Mouse (Mus musculus) neutrophil, adult 83 days (primary cell): Measurements from ENCODE around the gene Gdf15. TPM values are rescaled to one million over a fixed set of nuclear protein-coding genes. Genes with fewer than 3 reads are reported as not detected.

Source experiments
- total RNA-seq, 2 experiments: library from RNA; stranded (reverse); gene quantifications; one replicate each; pipeline ENCODE4 v1.2.4; 2023

Gdf15 gene
- under 1 TPM; 0.49 to 0.90 TPM for total RNA-seq

DNA sequence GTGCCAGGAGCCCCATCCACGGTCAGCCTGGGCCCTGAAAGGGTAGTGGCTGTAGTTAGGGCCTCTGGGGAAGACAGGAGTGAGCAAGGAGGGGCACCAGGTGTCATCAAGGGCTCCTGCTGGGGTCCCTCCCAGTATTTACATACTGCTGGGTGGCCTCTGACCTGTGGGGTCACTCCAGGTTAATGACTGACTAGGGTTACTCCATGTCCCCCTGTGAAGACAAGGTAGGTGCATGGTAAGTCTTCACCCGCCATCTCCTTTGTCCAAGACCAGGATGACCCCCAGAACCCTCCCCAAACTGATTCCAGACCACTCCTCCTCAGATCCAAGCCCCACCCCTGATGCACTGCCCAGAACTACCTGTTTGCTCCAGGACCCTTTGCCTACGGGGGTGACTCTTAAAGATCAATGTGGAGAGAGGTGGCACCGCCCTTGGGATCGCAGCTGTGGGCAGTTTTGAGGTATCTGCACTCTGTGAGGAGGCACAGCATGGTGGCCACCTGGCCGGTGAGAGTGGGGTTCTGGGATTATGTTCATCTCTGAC, at the start of gene Gdf15:
Gdf15 (minus strand) TSS at position 111 of the 547 bp plus-strand sequence.

DNA sequence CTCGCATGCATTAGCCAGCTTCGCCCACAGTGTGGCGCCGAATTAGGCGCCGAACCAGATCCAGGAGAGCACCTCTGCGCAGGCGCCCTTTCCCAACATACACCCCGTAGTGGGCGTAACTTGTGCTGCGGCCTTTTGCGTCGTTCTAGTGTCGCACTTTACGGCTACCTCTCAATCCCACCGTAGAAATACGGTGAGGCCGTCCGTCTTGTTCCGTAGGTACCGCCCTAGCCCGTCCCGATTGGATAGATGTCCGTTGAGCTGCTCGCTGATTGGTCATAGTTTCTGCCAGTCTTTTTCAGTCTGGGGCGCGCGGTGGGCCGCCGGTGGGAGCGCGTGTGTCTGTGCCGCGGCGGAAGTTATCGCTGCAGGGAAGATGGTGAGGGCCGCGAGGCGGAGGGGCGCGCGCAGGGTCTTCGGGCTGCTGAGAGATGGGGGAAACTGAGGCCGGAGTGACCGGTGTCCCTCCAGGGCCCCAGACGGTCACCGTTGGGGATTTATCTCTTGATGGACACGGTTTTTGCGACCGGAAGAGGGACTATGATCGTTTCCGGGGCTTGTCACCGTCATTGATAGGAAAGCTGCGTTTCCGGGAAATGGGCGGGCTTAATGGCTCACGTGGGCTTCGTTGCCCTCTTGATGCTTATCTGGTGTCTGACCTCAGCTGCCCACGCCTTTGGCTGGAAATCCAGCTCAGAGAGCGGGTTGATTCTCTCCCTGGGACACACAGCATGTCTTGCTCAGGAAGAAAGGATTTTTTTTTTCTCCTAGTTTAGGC, 41.0 kb upstream of the Gdf15 start, which contains the start of gene Lsm4:
Lsm4 (plus strand) TSS at position 170 of the 778 bp plus-strand sequence.

DNA sequence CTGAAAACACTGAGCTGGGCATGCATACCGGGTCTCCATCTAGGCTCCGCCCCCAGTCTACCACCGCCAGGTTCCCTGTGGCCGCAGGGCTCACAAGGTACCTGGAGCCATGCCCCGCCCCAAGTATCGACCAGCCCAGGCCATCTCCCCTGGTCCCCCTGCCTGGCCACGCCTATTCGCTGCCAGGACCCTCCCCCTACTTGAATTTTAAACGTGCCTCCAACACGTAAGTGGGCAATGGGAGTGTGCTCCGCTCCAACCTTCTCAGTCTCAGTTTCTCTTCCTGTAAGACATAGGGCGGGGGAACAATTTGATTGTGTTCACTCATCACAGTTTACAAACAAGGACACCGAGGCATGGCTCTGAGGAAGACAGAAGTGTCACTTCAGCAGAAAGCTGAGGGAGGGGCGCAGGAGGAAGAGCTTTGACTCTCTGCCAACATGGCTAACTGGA, 28.0 kb upstream of the Gdf15 start, which contains the start of gene Pgpep1:
Pgpep1 (minus strand) TSS at position 116 of the 453 bp plus-strand sequence.

DNA sequence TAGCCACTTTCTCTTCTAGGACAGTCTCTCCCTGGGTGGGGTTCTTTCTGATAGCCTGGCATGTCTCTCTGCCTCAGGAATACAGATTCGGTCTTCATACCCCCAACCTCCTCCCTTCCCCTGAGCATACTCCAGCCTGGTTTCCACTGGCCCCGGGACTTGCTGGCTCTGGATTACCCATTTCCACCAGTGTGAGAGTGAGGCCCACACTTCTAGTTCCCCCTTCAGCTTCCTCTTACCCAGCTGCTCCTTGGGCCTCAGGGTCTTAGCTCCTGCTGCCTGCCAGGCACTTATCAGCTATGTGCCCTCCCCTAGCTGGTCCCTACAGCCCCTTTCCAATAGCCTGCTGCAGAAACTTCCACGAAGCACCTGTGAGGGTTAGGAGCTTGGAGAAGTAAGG, 16.4 kb downstream of the Gdf15 start, which contains the start of gene Lrrc25:
Lrrc25 (plus strand) TSS at position 262 of the 400 bp plus-strand sequence.

DNA sequence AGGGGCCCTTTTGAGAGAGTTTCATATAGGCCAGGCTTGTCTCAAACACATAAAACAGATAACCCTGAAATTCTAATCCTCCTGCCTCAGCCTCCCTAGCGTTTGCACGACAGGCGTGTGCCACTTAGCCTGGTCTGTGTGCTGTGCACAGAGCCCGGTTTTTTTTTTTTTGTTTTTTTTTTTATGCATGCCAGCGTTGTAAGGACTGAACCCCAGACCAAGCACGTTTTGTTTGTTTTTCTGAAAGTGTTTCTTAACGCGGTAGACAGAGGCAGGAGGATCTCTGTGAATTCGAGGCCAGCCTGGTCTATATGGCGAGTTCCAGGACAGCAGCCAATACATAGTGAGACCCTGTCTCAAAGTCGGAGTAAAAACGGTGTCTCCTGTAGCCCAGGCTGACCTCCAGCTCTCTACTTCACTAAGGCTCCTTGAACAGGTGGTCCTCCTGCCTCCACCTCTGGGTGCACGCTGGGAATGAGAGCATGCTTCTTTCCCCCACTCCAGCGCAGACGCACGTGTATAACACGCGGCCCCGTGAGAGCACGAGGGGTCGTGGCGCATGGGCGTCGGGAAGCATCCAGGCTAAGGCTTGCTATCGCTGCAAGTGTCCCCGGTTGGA, 23.4 kb downstream of the Gdf15 start, which contains the start of gene Ssbp4:
Ssbp4 (minus strand) TSS at position 124 of the 619 bp plus-strand sequence.

DNA sequence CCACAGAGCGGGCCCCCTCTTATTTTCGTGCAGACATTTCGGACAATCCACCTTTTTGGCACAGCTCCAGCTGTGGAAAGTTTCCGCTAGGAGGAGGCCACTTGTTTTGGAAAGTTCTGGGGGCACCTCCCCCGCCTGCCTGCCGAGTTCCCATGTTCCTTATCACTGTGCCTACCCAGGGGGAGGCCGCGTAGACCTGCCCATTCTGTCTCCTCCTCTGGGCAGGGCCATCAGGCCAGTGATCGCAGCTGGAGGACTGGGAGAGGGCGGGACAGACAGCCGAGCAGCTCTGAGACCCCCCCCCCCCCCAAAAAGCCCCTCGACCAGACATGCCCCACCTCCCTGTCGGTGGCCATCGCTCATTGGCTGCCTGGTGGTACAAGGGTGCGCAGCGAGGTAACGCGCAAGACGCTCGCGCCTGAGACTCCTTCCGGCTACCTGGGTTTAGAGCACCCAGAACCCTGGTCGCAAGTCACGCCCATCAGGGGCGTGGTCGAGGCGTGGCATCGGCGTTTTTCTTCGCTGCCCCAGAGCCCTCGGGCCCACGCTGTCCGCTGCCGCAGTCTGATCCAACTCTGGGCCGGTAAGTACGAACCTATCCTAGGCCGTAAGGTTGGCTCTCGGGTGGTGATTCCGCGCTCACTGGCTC, 38.2 kb downstream of the Gdf15 start, which contains the start of gene Isyna1:
Isyna1 (plus strand) TSS at position 413 of the 649 bp plus-strand sequence.

Other genes starting within 250 kb of the Gdf15 start
- gene Crtc1, start 192.9 kb downstream of the Gdf15 start, total RNA-seq, result 1 to 10 TPM; 3.9 to 6.9 TPM
- 1 to 10 TPM; 4.0 to 4.1 TPM for gene Klhl26, start 155.5 kb downstream of the Gdf15 start, total RNA-seq
- gene Tmem59l, start 145.1 kb downstream of the Gdf15 start, total RNA-seq, result not detected
- not detected for gene Crlf1, start 139.3 kb downstream of the Gdf15 start, total RNA-seq
- gene Rex1bd, start 125.7 kb downstream of the Gdf15 start, total RNA-seq, result 10 to 100 TPM; 38.6 to 39.3 TPM
- 1,000 to 10,000 TPM; 1,032 to 1,222 TPM for gene Uba52, start 121.7 kb downstream of the Gdf15 start, total RNA-seq
- 100 to 1,000 TPM; 181 to 184 TPM for gene Fkbp8, start 104.7 kb downstream of the Gdf15 start, total RNA-seq
- 10 to 100 TPM; 38.1 to 38.4 TPM for gene Kxd1, start 104.5 kb downstream of the Gdf15 start, total RNA-seq
- 10 to 100 TPM; 32.2 to 37.9 TPM for gene Ell, start 93.0 kb downstream of the Gdf15 start, total RNA-seq
- 10 to 100 TPM; 29.5 to 40.1 TPM for gene Isyna1, start 38.1 kb downstream of the Gdf15 start, total RNA-seq
- gene Ssbp4, start 23.6 kb downstream of the Gdf15 start, total RNA-seq, result 10 to 100 TPM; 60.1 to 77.7 TPM
- 10 to 100 TPM; 65.7 to 79.1 TPM for gene Lrrc25, start 16.3 kb downstream of the Gdf15 start, total RNA-seq
- 1 to 10 TPM; 3.6 to 5.1 TPM for gene Pgpep1, start 27.9 kb upstream of the Gdf15 start, total RNA-seq
- gene Lsm4, start 40.8 kb upstream of the Gdf15 start, total RNA-seq, result 10 to 100 TPM; 40.7 to 61.6 TPM
- gene Jund, start 66.5 kb upstream of the Gdf15 start, total RNA-seq, result 1,000 to 10,000 TPM in 1 of 2 experiments, 100 to 1,000 TPM in 1; 926 to 1,259 TPM
- gene Iqcn, start 71.0 kb upstream of the Gdf15 start, total RNA-seq, result 1 to 10 TPM; 7.5 to 9.1 TPM
- under 1 TPM in 1 of 2 experiments, not detected in 1; 0.64 TPM for gene Gm3336, start 86.1 kb upstream of the Gdf15 start, total RNA-seq
- under 1 TPM; 0.31 to 0.50 TPM for gene Pde4c, start 91.3 kb upstream of the Gdf15 start, total RNA-seq
- 1 to 10 TPM; 2.6 to 3.0 TPM for gene Rab3a, start 122.2 kb upstream of the Gdf15 start, total RNA-seq
- gene Mpv17l2, start 128.5 kb upstream of the Gdf15 start, total RNA-seq, result 10 to 100 TPM; 20.1 to 25.7 TPM
- 10 to 100 TPM; 18.6 to 20.8 TPM for gene Pik3r2, start 144.3 kb upstream of the Gdf15 start, total RNA-seq
- 100 to 1,000 TPM; 167 to 179 TPM for gene Mast3, start 172.6 kb upstream of the Gdf15 start, total RNA-seq
- under 1 TPM; 0.42 to 0.57 TPM for gene Il12rb1, start 176.0 kb upstream of the Gdf15 start, total RNA-seq
- gene Arrdc2, start 207.3 kb upstream of the Gdf15 start, total RNA-seq, result 10 to 100 TPM; 16.6 to 20.4 TPM
- gene Kcnn1, start 230.8 kb upstream of the Gdf15 start, total RNA-seq, result not detected
- 10 to 100 TPM; 35.2 to 37.0 TPM for gene Ccdc124, start 241.5 kb upstream of the Gdf15 start, total RNA-seq